Mouse (Mus musculus) CD4-positive, CD25-positive, alpha-beta regulatory T cell, adult 2 months (primary cell): ENCODE results near the gene Gm28051.

Experiments used
- DNase-seq: peaks from one replicate; pipeline ENCODE4 v3.0.0-alpha.2; 2012; ENCODE audit warnings: low read depth, low spot score

Gm28051 gene

GRCm38 (mm10) chr12:102743036-102743588 is 14.5 kb downstream of the Gm28051 start:
- no peak for DNase-seq

- no peak for DNase-seq
These were observed 15.5 kb downstream of the Gm28051 start for GRCm38 (mm10) chr12:102742056-102742455.

- peak; percentile 72 for DNase-seq
These were observed 17.3 kb downstream of the Gm28051 start for GRCm38 (mm10) chr12:102740285-102740684.

- no peak for DNase-seq
These were observed 18.5 kb downstream of the Gm28051 start for GRCm38 (mm10) chr12:102739096-102739495.

GRCm38 (mm10) chr12:102733381-102733780 is 24.2 kb downstream of the Gm28051 start:
- DNase-seq = peak; percentile 85

- no peak for DNase-seq
These were observed 26.6 kb downstream of the Gm28051 start for GRCm38 (mm10) chr12:102730798-102731619.

GRCm38 (mm10) chr12:102729855-102730797 is 27.4 kb downstream of the Gm28051 start:
- peak; percentile 67 for DNase-seq

GRCm38 (mm10) chr12:102725761-102726175 is 31.8 kb downstream of the Gm28051 start:
- DNase-seq = peak; percentile 60

GRCm38 (mm10) chr12:102725146-102725545 is 32.4 kb downstream of the Gm28051 start:
- DNase-seq = peak; percentile 43

GRCm38 (mm10) chr12:102723861-102724260 is 33.7 kb downstream of the Gm28051 start:
- DNase-seq = no peak

- DNase-seq = no peak
These were observed 34.6 kb downstream of the Gm28051 start for GRCm38 (mm10) chr12:102722966-102723365.

GRCm38 (mm10) chr12:102722451-102722850 is 35.1 kb downstream of the Gm28051 start:
- DNase-seq = no peak

GRCm38 (mm10) chr12:102719552-102720315 is 37.8 kb downstream of the Gm28051 start:
- peak; percentile 84 for DNase-seq

- DNase-seq = no peak
These were observed 42.7 kb downstream of the Gm28051 start for GRCm38 (mm10) chr12:102714654-102715395.

- no peak for DNase-seq
These were observed 43.4 kb downstream of the Gm28051 start for GRCm38 (mm10) chr12:102714116-102714515.

GRCm38 (mm10) chr12:102713153-102713865 is 44.3 kb downstream of the Gm28051 start:
- no peak for DNase-seq

- no peak for DNase-seq
These were observed 46.7 kb downstream of the Gm28051 start for GRCm38 (mm10) chr12:102710851-102711375.

- no peak for DNase-seq
These were observed 47.7 kb downstream of the Gm28051 start for GRCm38 (mm10) chr12:102709896-102710295.

GRCm38 (mm10) chr12:102708220-102708619 is 49.3 kb downstream of the Gm28051 start:
- DNase-seq = no peak
